Mouse (Mus musculus) right cerebral cortex, adult 18-20 months (tissue): ENCODE results near the gene Wdr4.
A peak's percentile ranks its signal among the peaks of the same experiment; 100 is the strongest.
"Not testable (repeated sequence)": the region's sequence is repeated elsewhere in the genome, so short reads cannot be mapped to it uniquely, and the experiment has no call there.

Source experiments
- DNase-seq: peaks from one replicate; pipeline ENCODE4 v3.0.0; 2022; ENCODE audit warnings: mixed read lengths

The Wdr4 gene

GRCm38 (mm10) chr17:31519946-31520838 lies at the start of gene Wdr4, which contains the start of gene Ndufv3:
Gene Wdr4 (minus strand): TSS chr17:31519980.
Gene Ndufv3 (plus strand): TSS chr17:31520115.
- DNase-seq, result peak; percentile 99

DNA sequence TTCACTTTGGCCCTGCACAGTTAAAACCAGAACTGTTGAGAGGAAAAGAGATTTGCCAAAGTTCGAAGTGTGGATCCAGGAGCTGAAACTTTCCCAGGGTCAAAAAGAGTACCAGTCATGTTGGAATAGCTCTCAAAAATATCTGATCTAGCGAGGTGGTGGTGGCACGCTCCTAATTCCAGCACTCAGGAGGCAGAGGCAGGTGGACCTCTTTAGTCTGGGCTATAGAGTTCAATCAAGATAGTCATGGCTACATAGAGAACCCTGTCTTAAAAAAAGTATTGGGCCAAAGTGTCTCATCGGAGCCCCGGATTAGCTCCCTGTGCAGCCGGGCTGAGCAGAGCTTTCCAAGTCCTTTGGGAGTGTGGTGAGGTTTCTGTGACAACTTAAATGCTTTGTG lies 46.5 kb upstream of the Wdr4 start:
- no peak for DNase-seq

DNA sequence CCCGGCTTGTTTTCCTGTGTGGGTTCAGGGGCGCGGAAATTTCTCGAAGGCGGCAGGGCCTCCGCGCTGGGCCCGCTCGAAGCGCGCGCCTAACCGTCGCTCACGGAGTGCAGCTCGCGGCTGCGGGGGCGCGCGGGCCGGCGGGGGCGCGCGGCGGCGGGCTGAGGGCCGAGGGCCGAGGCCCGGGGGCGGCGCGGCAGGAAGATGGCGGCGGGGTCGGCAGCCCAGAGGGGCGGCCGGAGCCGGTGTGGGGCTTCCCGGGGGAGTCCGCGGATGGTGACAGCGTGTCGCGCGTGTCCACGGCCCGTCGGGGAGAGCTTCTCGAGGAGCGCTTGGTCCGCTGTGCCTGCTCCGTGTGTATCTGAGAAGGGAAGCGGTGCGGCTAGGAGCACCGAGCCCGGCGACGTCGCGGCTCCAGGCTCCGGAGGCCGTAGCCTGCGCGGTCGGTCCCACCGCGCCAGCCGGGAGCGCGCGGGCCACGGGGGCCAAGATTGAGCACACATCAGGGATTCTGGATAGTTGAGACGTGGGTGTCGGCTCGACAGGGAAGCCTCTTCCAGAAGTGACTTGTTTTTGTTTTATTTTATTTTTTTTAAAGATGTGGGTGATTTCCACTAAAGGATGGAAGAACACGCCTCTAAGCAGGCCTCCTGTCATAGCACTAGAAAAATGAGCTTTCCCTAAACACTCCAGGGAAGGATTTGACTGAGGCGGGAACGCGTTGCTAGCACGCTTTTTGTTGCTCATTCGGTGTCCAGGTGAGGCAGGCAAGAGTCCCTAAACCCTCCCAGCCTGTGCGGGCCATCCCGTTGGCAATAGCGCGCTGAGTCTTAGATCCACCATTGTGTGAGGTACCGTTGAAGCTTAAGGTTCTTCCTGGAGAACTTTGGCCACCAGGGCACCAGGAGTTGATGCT lies 45.6 kb upstream of the Wdr4 start:
- DNase-seq, result peak; percentile 67

DNA sequence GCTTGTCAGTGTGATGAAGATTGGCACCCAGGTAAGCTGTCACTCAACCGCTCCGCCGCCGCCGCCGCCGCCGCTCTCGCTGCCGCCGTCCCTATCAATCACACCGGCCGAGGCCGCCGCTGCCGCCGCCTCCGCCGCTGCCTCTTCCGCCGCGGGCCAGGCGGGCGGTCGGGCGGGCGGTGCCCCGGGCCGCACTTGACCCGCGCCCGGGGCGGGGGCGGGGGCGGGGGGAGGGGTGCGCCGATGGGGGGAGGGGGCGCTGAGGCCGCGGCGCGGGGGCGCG lies 45.0 kb upstream of the Wdr4 start:
- DNase-seq, result no peak

DNA sequence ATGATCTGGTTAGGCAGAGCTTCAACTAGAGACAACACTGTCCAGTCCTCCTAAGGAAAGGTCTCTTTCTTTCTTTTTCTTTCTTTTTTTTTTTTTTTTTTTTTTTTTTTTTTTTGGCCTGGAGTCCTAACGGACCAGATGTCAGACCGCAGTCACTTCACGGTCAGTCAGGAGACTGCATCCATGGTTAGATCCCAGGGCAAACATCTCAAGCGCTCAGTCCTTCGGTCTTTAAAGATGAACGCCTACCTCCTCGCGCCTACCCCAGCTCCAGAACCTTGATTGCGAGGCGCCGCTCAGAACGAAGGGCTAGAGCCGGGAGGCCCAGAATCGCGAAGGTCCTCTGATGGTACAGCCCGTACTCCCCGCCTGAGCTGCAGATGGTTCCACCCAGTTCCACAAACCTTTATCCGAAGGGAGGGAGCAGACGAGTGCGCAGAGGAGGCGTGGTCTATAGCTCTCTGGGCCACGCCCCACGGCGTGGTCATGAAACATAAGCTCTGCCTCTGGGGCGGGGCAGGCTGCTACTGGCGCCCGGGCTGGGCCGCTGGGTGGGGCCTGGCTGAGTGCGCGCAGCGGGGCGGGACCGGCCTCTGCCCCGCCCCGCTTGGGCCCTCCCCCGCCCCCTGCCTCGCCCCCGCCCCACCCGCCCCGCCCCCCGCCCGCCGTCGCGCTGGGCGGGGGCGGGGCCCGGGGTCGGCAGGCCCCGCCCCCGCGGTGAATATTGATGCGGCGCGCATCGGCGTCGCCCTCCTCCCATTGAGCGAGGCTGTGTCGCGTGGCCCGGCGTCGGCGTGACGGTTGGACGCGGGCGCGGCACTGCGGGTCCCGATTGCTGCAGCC lies 44.5 kb upstream of the Wdr4 start, which contains the start of gene Pknox1:
Gene Pknox1 (plus strand): TSS at position 720 of the 843 bp plus-strand sequence.
- DNase-seq, result peak; percentile 99

DNA sequence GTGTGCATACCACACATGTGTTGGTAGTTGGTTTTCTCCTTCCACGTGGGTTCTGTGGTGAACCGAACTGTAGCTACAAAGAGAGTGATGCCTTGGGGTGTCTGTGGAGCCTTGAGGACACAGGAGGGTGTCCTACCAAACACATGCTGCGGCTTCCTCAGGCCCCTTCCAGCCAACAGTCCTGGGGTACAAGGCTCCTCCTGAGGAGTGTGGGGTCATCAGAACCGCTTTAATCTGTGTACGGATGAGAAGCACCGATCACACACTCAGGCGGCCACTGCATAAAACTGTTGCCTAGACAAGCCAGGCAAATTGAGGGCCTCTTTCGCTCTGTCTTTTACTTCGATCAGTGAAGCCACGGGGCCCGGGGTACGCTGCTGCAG lies 43.8 kb upstream of the Wdr4 start:
- DNase-seq, result peak; percentile 19

GRCm38 (mm10) chr17:31559021-31559789 lies 39.4 kb upstream of the Wdr4 start:
- DNase-seq, result no peak

GRCm38 (mm10) chr17:31557947-31558542 lies 38.3 kb upstream of the Wdr4 start:
- no peak for DNase-seq

DNA sequence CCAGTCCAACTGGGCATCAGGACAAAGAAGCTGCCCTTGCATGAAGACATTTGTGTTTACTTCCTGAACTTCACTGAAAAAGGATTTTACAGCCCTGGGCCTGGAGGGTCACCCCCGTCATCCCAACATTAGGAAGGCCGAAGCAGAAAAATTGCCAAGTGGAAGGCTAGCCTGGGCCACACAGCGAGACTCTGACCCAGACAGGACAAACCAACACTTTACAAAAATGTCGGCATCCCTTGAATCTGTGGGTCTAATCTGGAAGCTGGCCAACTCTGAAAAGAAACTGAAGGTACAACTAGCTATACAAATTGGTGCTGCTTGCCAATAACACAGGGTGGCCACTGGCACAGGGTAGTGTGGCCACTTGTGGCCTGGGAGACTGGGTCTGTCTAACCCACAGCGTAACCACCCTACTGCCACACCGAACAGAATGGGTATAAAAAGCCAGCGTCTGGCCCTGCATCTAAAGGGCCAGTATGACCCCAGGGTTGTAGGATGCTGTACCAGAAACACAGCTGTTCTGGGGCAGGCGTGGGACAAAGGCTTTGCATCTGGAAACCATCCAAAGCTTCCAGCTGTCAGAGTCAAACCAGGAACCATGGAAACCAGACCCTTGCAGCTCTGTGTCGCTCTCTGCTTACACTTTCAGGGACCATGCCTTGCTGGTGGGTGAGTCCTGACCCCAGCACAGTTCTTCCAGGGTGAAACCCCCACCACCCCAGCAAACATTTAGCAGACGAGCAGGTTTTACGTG lies 37.5 kb upstream of the Wdr4 start:
- no peak for DNase-seq

DNA sequence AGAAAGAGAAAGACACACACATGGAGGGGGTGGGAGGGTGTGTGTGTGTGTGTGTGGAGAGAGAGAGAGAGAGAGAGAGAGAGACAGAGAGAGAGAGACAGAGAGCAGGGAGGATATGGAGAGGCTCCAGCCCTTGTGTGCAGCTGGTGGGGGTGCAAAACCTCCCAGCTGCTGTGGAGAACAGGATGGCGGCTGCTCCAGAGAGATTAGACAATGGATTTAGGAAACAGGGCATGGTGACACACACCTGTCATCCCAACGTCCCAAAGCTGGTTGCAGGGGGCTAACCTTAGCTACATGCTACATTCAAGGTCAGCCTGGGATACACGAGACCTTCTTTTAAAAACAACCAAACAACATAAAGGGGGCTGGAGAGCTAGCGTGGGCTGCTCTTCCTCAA lies 36.5 kb upstream of the Wdr4 start:
- DNase-seq, result no peak

GRCm38 (mm10) chr17:31552601-31553000 lies 32.8 kb upstream of the Wdr4 start:
- DNase-seq, result not testable (repeated sequence)

GRCm38 (mm10) chr17:31549389-31549788 lies 29.6 kb upstream of the Wdr4 start:
- DNase-seq, result no peak

DNA sequence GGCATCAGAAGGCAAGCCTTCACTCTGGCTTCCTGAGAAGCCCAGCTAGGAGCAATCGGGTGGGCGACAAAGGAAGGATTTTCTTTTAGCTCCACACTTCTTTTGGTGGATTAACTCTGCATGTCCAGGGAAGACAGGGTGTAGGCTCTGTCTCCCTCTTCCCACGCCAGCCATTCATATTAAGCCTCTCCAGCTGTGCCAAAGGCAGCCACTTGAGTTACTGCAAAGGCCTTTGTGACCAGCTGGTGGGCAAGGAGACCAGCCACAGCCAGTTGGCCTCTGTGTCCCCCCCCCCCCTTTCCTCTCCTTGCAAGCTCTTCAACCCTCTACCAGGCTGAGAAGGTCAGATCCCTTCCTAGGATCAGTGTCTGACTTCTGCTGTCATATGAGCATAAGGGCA lies 28.2 kb upstream of the Wdr4 start:
- no peak for DNase-seq

DNA sequence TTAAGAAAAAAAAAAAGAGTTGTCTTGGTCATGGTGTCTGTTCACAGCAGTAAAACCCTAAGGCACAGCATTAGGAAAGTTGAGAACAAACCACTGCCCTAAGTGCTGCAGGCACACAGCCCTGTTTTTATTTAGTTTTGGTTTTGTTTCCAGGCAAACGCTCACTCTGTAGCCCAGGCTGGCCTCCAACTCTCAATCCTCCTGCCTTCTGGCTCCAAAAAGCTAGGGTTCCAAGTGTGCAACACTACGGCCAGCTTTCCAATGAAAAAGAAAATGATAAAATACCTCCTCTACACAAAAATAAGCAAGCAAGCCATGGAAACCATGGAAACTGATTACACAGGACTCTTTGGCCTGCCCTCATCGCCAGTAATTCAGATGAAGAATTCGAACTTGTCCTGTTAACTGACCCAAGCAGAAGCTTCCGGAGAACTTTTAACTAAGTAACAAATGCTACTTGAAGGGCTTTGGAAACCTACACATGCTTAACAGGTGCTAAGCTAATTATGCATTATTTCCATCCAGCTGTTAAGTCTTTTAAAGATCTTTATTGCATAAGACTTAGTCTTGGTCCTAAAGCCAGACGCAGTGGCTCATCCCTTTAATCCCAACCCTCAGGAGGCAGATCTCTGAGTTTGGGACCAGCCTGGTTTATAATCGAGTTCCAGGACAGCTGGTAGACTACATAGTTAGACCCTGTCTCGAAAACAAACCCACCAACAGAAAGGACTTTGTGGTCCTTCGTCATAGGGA lies 26.8 kb upstream of the Wdr4 start:
- no peak for DNase-seq

DNA sequence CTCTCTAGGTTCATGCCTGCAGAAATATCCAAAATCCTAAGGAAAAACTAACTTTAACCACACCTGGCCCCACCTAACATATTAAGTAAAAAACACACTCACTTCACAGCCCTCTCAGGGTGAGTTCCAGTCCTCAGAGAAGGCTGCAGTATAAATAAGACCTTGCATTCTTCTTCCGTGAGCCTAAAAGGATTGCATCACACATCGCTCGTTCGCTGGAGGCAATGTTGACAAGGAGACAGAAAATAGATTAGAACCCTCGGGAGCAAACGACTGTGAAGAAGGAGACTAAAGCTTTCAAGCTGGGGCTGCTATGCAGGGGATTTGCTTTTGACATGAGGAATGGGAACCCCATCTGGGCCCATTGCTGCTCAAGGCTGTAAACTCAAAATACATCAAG lies 23.8 kb upstream of the Wdr4 start:
- no peak for DNase-seq

DNA sequence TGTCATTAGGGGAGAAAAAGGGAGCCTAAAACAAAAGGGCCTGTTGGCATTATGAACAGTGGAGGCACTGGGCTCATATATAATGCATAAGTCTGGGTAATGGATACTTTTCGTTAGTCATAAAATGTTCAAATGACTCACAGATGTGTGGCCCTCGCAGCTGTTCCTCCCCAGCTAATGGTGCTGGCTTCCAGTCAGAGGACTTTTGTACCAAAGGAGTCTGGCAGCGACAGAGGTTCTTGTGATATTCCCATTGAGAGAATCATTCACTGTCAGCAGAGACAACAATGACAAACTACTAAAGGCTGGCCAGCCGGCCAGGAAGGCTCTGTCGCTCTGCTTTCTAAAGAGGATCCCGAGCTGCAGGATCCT lies 21.7 kb upstream of the Wdr4 start:
- DNase-seq, result peak; percentile 38

- no peak for DNase-seq
Measured at GRCm38 (mm10) chr17:31540809-31541459, 21.2 kb upstream of the Wdr4 start.

DNA sequence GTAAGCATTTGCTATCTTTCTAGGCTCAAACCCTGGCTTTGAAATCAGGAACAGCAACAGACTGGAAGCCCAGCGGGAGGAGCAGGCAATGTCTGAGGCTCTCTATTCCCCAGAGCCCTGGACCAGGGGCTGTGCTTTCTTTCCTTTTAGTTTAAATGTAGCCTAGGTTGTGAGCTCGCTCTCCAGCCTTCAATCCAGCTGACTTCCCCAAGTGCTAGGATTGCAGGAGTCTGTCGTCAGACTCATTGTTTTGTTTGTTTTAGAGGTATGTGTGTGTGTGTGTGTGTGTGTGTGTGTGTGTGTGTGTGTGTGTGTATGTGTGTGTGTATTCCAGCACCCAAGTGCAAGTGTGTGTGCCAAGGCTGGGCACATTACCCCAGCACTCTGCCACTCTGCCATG lies 20.3 kb upstream of the Wdr4 start:
- DNase-seq, result no peak

- peak; percentile 82 for DNase-seq
Measured at GRCm38 (mm10) chr17:31535871-31536629, 16.3 kb upstream of the Wdr4 start.
